Mouse (Mus musculus) megakaryocyte progenitor cell, adult 5-6 weeks (primary cell): ENCODE results near the gene Plekhg5. TPM values are rescaled to one million over a fixed set of nuclear protein-coding genes. Genes with fewer than 3 reads are reported as not detected.

ENCODE experiments used
- total RNA-seq, 2 experiments: library from RNA; stranded (forward) in 1 of 2; stranded (reverse) in 1 of 2; fragments of 157-497, 149-512 nt in 1 of 2; fragments of 200-1000 nt in 1 of 2; gene quantifications; 2 replicates each; pipeline versions ENCODE4 v1.2.3 to v1.2.4; 2015 to 2017

Gene Plekhg5
- total RNA-seq, 2 experiments from 2014 or later, result 1.2 to 1.6 TPM

Other genes starting within 250 kb of the Plekhg5 start
- 77.9 and 81.5 TPM in 2 replicates for gene Camta1, start 210.6 kb upstream of the Plekhg5 start, total RNA-seq (2015)
- 16.3 and 40.1 TPM in 2 replicates for gene Camta1, start 210.6 kb upstream of the Plekhg5 start, total RNA-seq (2017)
- gene Dnajc11, start 138.8 kb upstream of the Plekhg5 start, total RNA-seq (2015), result 35.5 and 45.2 TPM in 2 replicates
- 89.2 and 106 TPM in 2 replicates for gene Dnajc11, start 138.8 kb upstream of the Plekhg5 start, total RNA-seq (2017)
- 7.2 and 8.0 TPM in 2 replicates for gene Thap3, start 83.5 kb upstream of the Plekhg5 start, total RNA-seq (2015)
- 6.1 and 6.4 TPM in 2 replicates for gene Thap3, start 83.5 kb upstream of the Plekhg5 start, total RNA-seq (2017)
- 2.8 and 4.6 TPM in 2 replicates for gene Phf13, start 76.2 kb upstream of the Plekhg5 start, total RNA-seq (2015)
- 1.0 and 2.7 TPM in 2 replicates for gene Phf13, start 76.2 kb upstream of the Plekhg5 start, total RNA-seq (2017)
- gene Klhl21, start 63.7 kb upstream of the Plekhg5 start, total RNA-seq (2015), result 3.4 and 3.6 TPM in 2 replicates
- 6.6 and 7.9 TPM in 2 replicates for gene Klhl21, start 63.7 kb upstream of the Plekhg5 start, total RNA-seq (2017)
- gene Zbtb48, start 44.8 kb upstream of the Plekhg5 start, total RNA-seq (2015), result 7.4 and 10.3 TPM in 2 replicates
- 4.8 and 6.6 TPM in 2 replicates for gene Zbtb48, start 44.8 kb upstream of the Plekhg5 start, total RNA-seq (2017)
- 0.71 and 0.91 TPM in 2 replicates for gene Tas1r1, start 33.9 kb upstream of the Plekhg5 start, total RNA-seq (2015)
- 1.2 and 3.2 TPM in 2 replicates for gene Tas1r1, start 33.9 kb upstream of the Plekhg5 start, total RNA-seq (2017)
- 26.9 and 28.4 TPM in 2 replicates for gene Nol9, start 33.2 kb upstream of the Plekhg5 start, total RNA-seq (2015)
- 33.4 and 35.1 TPM in 2 replicates for gene Nol9, start 33.2 kb upstream of the Plekhg5 start, total RNA-seq (2017)
- gene Tnfrsf25, start 43.4 kb downstream of the Plekhg5 start, total RNA-seq (2015), result 1.5 TPM in 1 of 2 replicates, not detected in the other
- 0.10 TPM in 1 of 2 replicates, not detected in the other for gene Tnfrsf25, start 43.4 kb downstream of the Plekhg5 start, total RNA-seq (2017)
- 1.1 and 1.3 TPM in 2 replicates for gene Espn, start 79.9 kb downstream of the Plekhg5 start, total RNA-seq (2015)
- gene Espn, start 79.9 kb downstream of the Plekhg5 start, total RNA-seq (2017), result 0.91 TPM in 1 of 2 replicates, not detected in the other
- not detected in 2 replicates for gene Hes2, start 86.4 kb downstream of the Plekhg5 start, total RNA-seq (2015)
- gene Hes2, start 86.4 kb downstream of the Plekhg5 start, total RNA-seq (2017), result not detected in 2 replicates
- 75.9 and 76.7 TPM in 2 replicates for gene Acot7, start 105.6 kb downstream of the Plekhg5 start, total RNA-seq (2015)
- gene Acot7, start 105.6 kb downstream of the Plekhg5 start, total RNA-seq (2017), result 72.6 and 79.3 TPM in 2 replicates
- 0.12 and 0.76 TPM in 2 replicates for gene Gpr153, start 201.7 kb downstream of the Plekhg5 start, total RNA-seq (2015)
- not detected in 2 replicates for gene Gpr153, start 201.7 kb downstream of the Plekhg5 start, total RNA-seq (2017)
- not detected in 2 replicates for gene Hes3, start 219.2 kb downstream of the Plekhg5 start, total RNA-seq (2015)
- gene Hes3, start 219.2 kb downstream of the Plekhg5 start, total RNA-seq (2017), result not detected in 2 replicates
- 7.9 and 12.1 TPM in 2 replicates for gene Icmt, start 224.7 kb downstream of the Plekhg5 start, total RNA-seq (2015)
- gene Icmt, start 224.7 kb downstream of the Plekhg5 start, total RNA-seq (2017), result 11.5 and 14.8 TPM in 2 replicates
- gene Rnf207, start 246.5 kb downstream of the Plekhg5 start, total RNA-seq (2015), result 0.12 TPM in 1 of 2 replicates, not detected in the other
- not detected in 2 replicates for gene Rnf207, start 246.5 kb downstream of the Plekhg5 start, total RNA-seq (2017)